Mouse (Mus musculus) hindbrain, embryonic 16.5 days (tissue): ENCODE data around the gene Hif1an. TPM values are rescaled to one million over a fixed set of nuclear protein-coding genes. Genes with fewer than 3 reads are reported as not detected.

Experiments
- ATAC-seq: fragments of 200-750 bp; cut with Nextera tagmentation; 2 replicates; pipeline ENCODE4 v1.8.0; 2017; ENCODE audit warnings: moderate TSS enrichment, moderate library complexity
- H3K27ac ChIP-seq: fragments of 300-500 bp; sonication (generic); 2 replicates; pipeline ENCODE4 v1.5.1; 2014; ENCODE audit warnings: low read depth, mild to moderate bottlenecking, control low read depth, low read length, moderate library complexity
- H3K27me3 ChIP-seq: fragments of 300-500 bp; sonication (generic); replicated peaks from 2 replicates; pipeline ENCODE4 v1.6.1; 2014; ENCODE audit warnings: low read length; ENCODE audit not compliant: control insufficient read depth, insufficient read depth
- H3K36me3 ChIP-seq: fragments of 300-500 bp; sonication (generic); 2 replicates; pipeline ENCODE4 v1.6.1; 2014; ENCODE audit warnings: mild to moderate bottlenecking, low read length, moderate library complexity, mixed read lengths; ENCODE audit not compliant: control insufficient read depth, insufficient read depth
- H3K4me1 ChIP-seq: fragments of 300-500 bp; sonication (generic); 2 replicates; pipeline ENCODE4 v1.6.1; 2014; ENCODE audit warnings: low read depth, low read length; ENCODE audit not compliant: control insufficient read depth, insufficient read depth
- H3K4me2 ChIP-seq: fragments of 300-500 bp; sonication (generic); 2 replicates; pipeline ENCODE4 v1.6.1; 2014; ENCODE audit warnings: mild to moderate bottlenecking, low read length, control low read depth, moderate library complexity
- H3K4me3 ChIP-seq: fragments of 300-500 bp; sonication (generic); 2 replicates; pipeline ENCODE4 v1.5.1; 2014; ENCODE audit warnings: mild to moderate bottlenecking, low read length, control low read depth, moderate library complexity
- H3K9ac ChIP-seq: fragments of 300-500 bp; sonication (generic); 2 replicates; pipeline ENCODE4 v1.6.1; 2014; ENCODE audit warnings: low read depth, mild to moderate bottlenecking, control low read depth, low read length, moderate library complexity
- H3K9me3 ChIP-seq: fragments of 300-500 bp; sonication (generic); 2 replicates; pipeline ENCODE4 v1.6.1; 2014; ENCODE audit warnings: mild to moderate bottlenecking, low read length, moderate library complexity; ENCODE audit not compliant: control insufficient read depth
- WGBS: fragments of 180-500 bp; shearing (Covaris S2); extraction: QIAGEN DNeasy Blood & Tissue Kit; methylation state at CpG from one replicate; pipeline ENCODE4 v1.1.7; 2014; 5-methylcytosine and 5-hydroxymethylcytosine counted together
- polyA plus RNA-seq: library from polyadenylated mRNA; unstranded; fragments of >200 nt; fragmentation: Nextera tagmentation; extraction: Ambion mirVana; gene quantifications from 2 replicates; pipeline ENCODE4 v1.2.1, GENCODE M21; 2015

Gene Hif1an
- polyA plus RNA-seq, 1 experiment from 2014 or later: 21.9 TPM

DNA sequence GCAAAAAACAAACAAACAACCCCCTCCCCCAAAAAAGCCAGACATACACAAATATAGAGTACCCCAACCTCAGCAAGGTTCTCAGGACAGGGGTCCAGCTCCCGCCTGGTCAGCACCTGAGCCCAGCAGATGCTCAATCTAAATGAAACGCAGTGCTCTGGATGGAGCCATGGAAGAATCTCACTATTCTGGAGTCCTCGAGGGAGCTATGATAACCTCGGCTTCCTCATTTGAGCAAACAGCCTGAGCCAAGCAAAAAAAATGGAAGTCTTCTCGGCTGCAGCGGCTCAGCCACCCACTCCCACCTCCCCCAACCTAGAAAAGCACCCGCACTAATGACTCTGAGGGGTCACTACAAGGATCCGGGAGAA is 8.2 kb upstream of the Hif1an start:
- no peaks in the 10 kb centered on the region for H3K9me3 ChIP-seq
- peak overlapping the region; percentile 77 for H3K4me3 ChIP-seq
- H3K27me3 ChIP-seq: no peaks in the 10 kb centered on the region; the same call in 1 of the 2 replicates
- ATAC-seq: 0 out of 2 replicates have a peak, but pooled peaks have one; percentile 3
- H3K9ac ChIP-seq: peak overlapping the region; percentile 86
- peaks cover 13% of the 10 kb centered on the region for H3K4me1 ChIP-seq
- peak overlapping the region; percentile 86 for H3K4me2 ChIP-seq
- H3K27ac ChIP-seq: peak overlapping the region; percentile 79
- WGBS: 4% methylated on average over 8 of the region's 8 CpGs
- H3K36me3 ChIP-seq: peaks cover 19% of the 10 kb centered on the region

DNA sequence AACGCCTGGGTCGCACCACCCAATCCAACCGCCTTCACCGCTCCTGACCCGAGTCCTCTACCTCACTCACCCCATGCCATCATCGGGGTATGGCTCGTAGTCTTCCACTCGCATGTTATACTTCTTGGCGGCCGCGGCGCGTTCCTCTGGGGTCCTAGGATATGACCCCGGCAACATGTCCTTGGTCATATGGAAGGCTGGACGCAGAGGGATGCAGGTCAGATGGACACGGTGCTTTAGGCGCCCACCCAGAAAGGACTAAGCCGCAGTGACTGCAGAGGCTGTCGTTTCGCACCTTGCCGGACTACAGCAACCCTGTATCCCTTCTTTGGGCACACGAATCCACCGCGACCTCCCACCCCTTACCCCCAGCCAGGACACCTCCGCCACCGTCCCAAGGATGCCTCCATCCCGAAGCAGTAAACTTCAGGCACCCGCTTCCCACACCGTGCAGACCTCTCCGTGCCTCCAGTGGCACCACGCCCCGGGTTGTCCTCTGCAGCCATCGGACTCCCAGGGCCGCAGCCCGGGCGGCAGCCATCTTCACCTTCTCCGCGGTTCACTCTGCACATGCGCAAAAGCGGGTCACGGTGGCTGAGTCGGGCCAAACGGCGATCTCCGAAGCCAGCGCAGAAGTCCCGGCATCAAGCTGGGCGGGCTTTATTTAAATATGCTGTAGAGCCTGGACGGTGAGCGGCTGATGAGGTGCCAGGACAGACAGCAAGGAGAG is 7.6 kb upstream of the Hif1an start, which contains the start of gene Ndufb8:
Ndufb8 (minus strand) TSS at position 580 of the 730 bp plus-strand sequence.
- WGBS: under 1% methylated on average over 50 of the region's 50 CpGs
- peak within 1 kb of the TSS; percentile 79 for H3K27ac ChIP-seq
- peak; percentile 88 for ATAC-seq
- H3K9me3 ChIP-seq: no peaks in the 10 kb centered on the region
- peak within 1 kb of the TSS; percentile 86 for H3K9ac ChIP-seq
- H3K4me1 ChIP-seq: peaks cover 13% of the 10 kb centered on the region
- H3K4me2 ChIP-seq: peak within 1 kb of the TSS; percentile 86
- H3K36me3 ChIP-seq: peaks cover 15% of the 10 kb centered on the region; the same call in 1 of the 2 replicates
- peak within 1 kb of the TSS; percentile 77 for H3K4me3 ChIP-seq
- no peaks in the 10 kb centered on the region; the same call in 1 of the 2 replicates for H3K27me3 ChIP-seq

DNA sequence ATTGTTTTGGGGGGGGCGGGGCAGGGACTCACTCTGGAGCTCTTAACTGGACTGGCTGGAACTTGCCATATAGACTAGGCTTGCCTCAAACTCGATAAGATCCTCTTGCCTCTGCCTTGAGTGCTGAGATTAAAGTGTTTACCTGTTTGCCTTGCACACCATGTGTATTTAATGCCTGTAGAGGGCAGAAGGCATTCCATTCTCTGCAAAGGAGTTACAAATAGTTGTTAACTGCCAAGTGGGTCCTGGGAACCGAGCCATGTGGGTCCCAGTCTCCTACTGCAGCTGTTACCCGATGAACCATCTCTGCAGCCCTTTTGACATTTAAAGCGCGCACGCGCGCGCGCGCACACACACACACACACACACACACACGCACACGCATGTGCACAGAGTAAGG is 1.4 kb downstream of the Hif1an start:
- peaks cover 21% of the 10 kb centered on the region for H3K36me3 ChIP-seq
- H3K9me3 ChIP-seq: no peaks in the 10 kb centered on the region
- peak overlapping the region; percentile 88; the same call in 1 of the 2 replicates for H3K4me2 ChIP-seq
- H3K4me1 ChIP-seq: peaks cover 16% of the 10 kb centered on the region
- H3K9ac ChIP-seq: no peak overlapping the region
- no peak overlapping the region; the same call in 1 of the 2 replicates for H3K4me3 ChIP-seq
- H3K27me3 ChIP-seq: no peaks in the 10 kb centered on the region
- WGBS: 95% methylated on average over 14 of the region's 14 CpGs
- H3K27ac ChIP-seq: no peak overlapping the region
- ATAC-seq: no peak

DNA sequence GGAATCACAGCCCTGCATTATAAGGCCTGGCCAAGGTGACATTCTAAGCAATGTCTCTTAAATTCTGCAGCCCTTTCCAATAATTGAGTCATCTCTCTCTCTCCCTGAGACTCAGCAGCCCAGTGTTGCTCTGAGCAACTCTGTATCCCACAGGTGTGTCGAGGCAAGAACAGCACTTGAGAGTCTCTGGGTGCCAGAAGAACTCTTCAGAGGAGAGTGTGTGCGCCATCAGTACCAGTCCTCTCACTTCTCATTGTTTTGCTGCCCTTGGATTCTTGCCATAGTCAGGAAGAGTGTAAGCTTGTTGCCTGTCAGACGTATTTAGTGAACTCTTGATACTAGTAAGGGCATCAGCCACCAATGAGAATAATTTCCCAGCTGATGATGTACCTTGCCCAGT is 5.1 kb downstream of the Hif1an start:
- Histone ChIP-seq H3K4me2 (no peak overlapping the region), H3K9me3 (no peaks in the 10 kb centered on the region), H3K4me3 (no peak overlapping the region), H3K4me1 (peaks cover 16% of the 10 kb centered on the region), H3K27me3 (no peaks in the 10 kb centered on the region), H3K36me3 (peaks cover 53% of the 10 kb centered on the region), H3K27ac (no peak overlapping the region), H3K9ac (no peak overlapping the region)
- WGBS: 91% methylated on average over 3 of the region's 3 CpGs
- no peak for ATAC-seq

DNA sequence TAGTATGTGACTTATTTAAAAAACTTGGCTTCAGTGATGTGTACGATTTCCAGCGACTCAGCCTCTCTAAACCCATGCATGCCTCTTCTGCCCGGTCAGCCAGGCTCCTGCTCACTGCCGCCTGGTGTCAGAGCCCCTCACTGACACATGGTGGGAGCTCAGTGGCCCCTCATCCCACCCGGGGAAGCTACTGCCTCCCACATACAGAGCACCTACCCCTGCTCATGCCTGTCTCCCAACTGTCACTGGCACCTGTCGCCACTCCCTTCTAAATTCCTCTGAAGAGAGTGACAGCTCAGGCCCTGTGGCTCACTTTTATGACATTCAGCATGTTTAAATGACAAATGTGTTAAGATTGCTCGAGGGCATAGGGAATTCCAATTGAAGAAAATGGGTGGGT is 13.6 kb downstream of the Hif1an start:
- Histone ChIP-seq H3K4me3 (no peak overlapping the region), H3K36me3 (peaks cover 14% of the 10 kb centered on the region), H3K9me3 (no peaks in the 10 kb centered on the region), H3K27me3 (no peaks in the 10 kb centered on the region), H3K9ac (no peak overlapping the region), H3K4me2 (no peak overlapping the region), H3K4me1 (no peaks in the 10 kb centered on the region), H3K27ac (no peak overlapping the region)
- 75% methylated on average over 7 of the region's 7 CpGs for WGBS
- ATAC-seq: no peak

DNA sequence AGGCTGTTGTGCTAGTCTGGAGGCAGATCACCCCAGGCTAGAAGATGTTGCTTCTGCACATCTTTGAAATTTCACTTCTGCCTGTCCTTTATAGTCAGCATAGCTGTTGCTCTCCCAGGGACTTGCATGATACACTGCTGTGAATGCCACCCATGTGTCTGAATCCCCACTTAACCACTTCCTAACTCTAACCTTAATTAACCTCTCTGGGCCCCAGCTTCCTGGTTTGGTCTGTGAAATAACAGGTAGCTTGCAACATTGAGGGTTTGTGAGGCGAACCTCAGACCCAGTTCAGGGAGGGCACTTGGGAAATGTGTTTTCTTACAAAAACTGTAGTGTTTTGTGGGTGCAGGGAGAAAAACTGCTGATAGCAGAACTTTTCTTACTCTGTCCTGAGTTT is 15.4 kb downstream of the Hif1an start:
- Histone ChIP-seq H3K9me3 (no peaks in the 10 kb centered on the region), H3K27me3 (no peaks in the 10 kb centered on the region), H3K4me2 (no peak overlapping the region), H3K36me3 (peaks cover 2% of the 10 kb centered on the region; the same call in 1 of the 2 replicates), H3K27ac (no peak overlapping the region), H3K4me1 (no peaks in the 10 kb centered on the region), H3K4me3 (no peak overlapping the region), H3K9ac (no peak overlapping the region)
- 84% methylated on average over 1 of the region's 1 CpGs for WGBS
- no peak for ATAC-seq

DNA sequence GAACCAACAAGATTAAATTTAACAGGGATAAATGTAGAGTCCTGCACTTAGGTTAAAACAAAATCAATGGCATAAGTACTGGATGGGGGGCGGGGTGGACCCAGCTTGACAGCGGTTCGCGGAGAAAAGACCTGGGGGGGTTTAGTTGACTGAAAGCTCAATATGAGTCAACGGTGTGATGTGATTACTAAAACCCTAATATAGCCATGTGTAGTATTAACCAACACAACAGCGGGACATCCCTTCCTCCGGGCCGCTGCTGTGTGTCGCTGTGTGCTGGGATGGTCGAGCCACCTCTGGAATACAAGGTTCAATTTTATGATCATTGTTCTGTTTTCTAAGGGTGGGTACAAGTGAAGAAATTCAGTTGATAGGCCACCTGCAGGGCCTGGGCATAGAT is 19.5 kb downstream of the Hif1an start:
- peak; percentile 21 for ATAC-seq
- Histone ChIP-seq H3K4me3 (no peak overlapping the region), H3K9ac (no peak overlapping the region), H3K4me1 (no peaks in the 10 kb centered on the region), H3K36me3 (no peaks in the 10 kb centered on the region), H3K27me3 (no peaks in the 10 kb centered on the region), H3K4me2 (no peak overlapping the region), H3K9me3 (no peaks in the 10 kb centered on the region), H3K27ac (no peak overlapping the region)
- 81% methylated on average over 10 of the region's 10 CpGs for WGBS

DNA sequence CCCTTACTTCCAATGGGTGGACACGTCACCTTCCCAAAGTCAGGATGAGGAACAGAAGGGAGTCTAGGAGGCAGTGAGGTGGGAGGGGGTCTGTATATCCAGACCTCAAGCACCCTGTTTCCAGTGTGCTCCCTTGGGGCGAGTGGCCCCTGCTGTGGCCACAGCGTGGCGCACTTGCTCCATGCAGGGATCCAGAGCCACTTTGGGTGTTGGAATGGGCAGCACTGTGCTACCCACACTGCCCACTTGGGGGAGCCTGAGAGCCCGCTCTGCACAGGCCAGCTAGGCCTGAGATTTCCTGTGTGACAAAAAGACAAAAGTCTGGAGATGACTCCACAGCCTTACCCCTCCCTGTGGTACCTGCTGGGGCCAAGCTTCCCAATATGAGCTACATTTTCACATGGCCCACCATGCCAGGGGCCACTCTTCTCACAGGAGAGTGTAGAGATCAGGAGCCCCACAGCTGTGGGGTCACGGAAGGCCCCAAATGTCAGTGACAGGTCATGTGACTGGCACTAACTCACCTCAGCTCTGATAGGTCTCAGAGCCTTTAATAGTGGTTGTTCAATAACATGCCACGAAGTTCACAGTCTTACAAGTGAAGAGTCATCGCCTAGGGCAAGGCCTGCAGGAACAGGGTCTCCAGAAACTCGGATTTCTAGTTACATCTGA is 20.1 kb downstream of the Hif1an start:
- H3K27me3 ChIP-seq: no peaks in the 10 kb centered on the region
- H3K27ac ChIP-seq: no peak overlapping the region
- H3K36me3 ChIP-seq: no peaks in the 10 kb centered on the region
- 33% methylated on average over 9 of the region's 9 CpGs for WGBS
- no peaks in the 10 kb centered on the region for H3K4me1 ChIP-seq
- H3K9ac ChIP-seq: no peak overlapping the region
- no peak overlapping the region for H3K4me2 ChIP-seq
- H3K4me3 ChIP-seq: no peak overlapping the region
- peak; percentile 85 for ATAC-seq
- H3K9me3 ChIP-seq: no peaks in the 10 kb centered on the region

GRCm38 (mm10) chr19:44588036-44588435 is 25.4 kb downstream of the Hif1an start:
- Histone ChIP-seq H3K36me3 (no peaks in the 10 kb centered on the region), H3K4me3 (no peak overlapping the region), H3K4me1 (no peaks in the 10 kb centered on the region), H3K9me3 (no peaks in the 10 kb centered on the region), H3K27ac (no peak overlapping the region), H3K9ac (no peak overlapping the region), H3K4me2 (no peak overlapping the region), H3K27me3 (no peaks in the 10 kb centered on the region)
- WGBS: 28% methylated on average over 4 of the region's 4 CpGs
- no peak for ATAC-seq
